Mouse (Mus musculus) ES-E14 (cell line): ENCODE data around the gene Als2cr12.

ENCODE experiments used
- CHD2 ChIP-seq: IDR thresholded peaks from 2 replicates; pipeline ENCODE4 v1.6.1; 2014; ENCODE audit warnings: mild to moderate bottlenecking, low read depth, low read length, inconsistent platforms
- HCFC1 ChIP-seq: IDR thresholded peaks from 2 replicates; pipeline ENCODE4 v1.6.1; 2012; ENCODE audit warnings: low read length, inconsistent platforms, borderline replicate concordance; ENCODE audit not compliant: insufficient read depth
- MAFK ChIP-seq: IDR thresholded peaks from 2 replicates; pipeline ENCODE4 v1.6.1; 2014; ENCODE audit warnings: mild to moderate bottlenecking, low read depth, low read length, inconsistent platforms; ENCODE audit not compliant: insufficient read depth
- ZC3H11A ChIP-seq: IDR thresholded peaks from 2 replicates; pipeline ENCODE4 v1.6.1; 2012; ENCODE audit warnings: low read depth, mild to moderate bottlenecking, inconsistent platforms, low read length, borderline replicate concordance
- ZNF384 ChIP-seq: IDR thresholded peaks from 2 replicates; pipeline ENCODE4 v1.6.1; 2012; ENCODE audit warnings: low read depth, low read length, inconsistent platforms

GRCm38 (mm10) chr1:58727019-58727746, 31.4 kb upstream of the Als2cr12 start:
- TF ChIP-seq HCFC1 (no peak), MAFK (no peak), ZC3H11A (no peak), CHD2 (no peak), ZNF384 (no peak)
